Mouse (Mus musculus) liver, embryonic 11.5 days (tissue): Measurements from ENCODE around the gene Dlg2. TPM values are rescaled to one million over a fixed set of nuclear protein-coding genes. Genes with fewer than 3 reads are reported as not detected.

ENCODE experiments used
- ATAC-seq: fragments of 200-750 bp; cut with Nextera tagmentation; replicated peaks from 2 replicates; pipeline ENCODE4 v1.8.0; 2017; ENCODE audit warnings: moderate number of reproducible peaks, mild to moderate bottlenecking, moderate TSS enrichment, moderate library complexity; ENCODE audit not compliant: low FRiP score
- DNase-seq: peaks from one replicate; pipeline ENCODE4 v3.0.0-alpha.2; 2017; ENCODE audit warnings: low spot score
- H3K27ac ChIP-seq: fragments of 300-500 bp; sonication (generic); 2 replicates; pipeline ENCODE4 v1.5.1; 2014; ENCODE audit warnings: mild to moderate bottlenecking, low read depth, low read length, control low read depth
- H3K27me3 ChIP-seq: fragments of 300-500 bp; sonication (generic); replicated peaks from 2 replicates; pipeline ENCODE4 v1.6.1; 2014; ENCODE audit warnings: low read length, mixed read lengths; ENCODE audit not compliant: control insufficient read depth, insufficient read depth
- H3K36me3 ChIP-seq: fragments of 300-500 bp; sonication (generic); 2 replicates; pipeline ENCODE4 v1.6.1; 2014; ENCODE audit warnings: mild to moderate bottlenecking, low read length, moderate library complexity, mixed read lengths; ENCODE audit not compliant: control insufficient read depth, insufficient read depth
- H3K4me1 ChIP-seq: fragments of 300-500 bp; sonication (generic); replicated peaks from 2 replicates; pipeline ENCODE4 v1.6.1; 2014; ENCODE audit warnings: low read length, mixed read lengths; ENCODE audit not compliant: control insufficient read depth, insufficient read depth
- H3K4me2 ChIP-seq: fragments of 300-500 bp; sonication (generic); 2 replicates; pipeline ENCODE4 v1.6.1; 2014; ENCODE audit warnings: mild to moderate bottlenecking, control low read depth, moderate library complexity
- H3K4me3 ChIP-seq: fragments of 300-500 bp; sonication (generic); 2 replicates; pipeline ENCODE4 v1.5.1; 2014; ENCODE audit warnings: low read depth, low read length, control low read depth
- H3K9ac ChIP-seq: fragments of 300-500 bp; sonication (generic); 2 replicates; pipeline ENCODE4 v1.6.1; 2014; ENCODE audit warnings: low read depth, low read length, control low read depth
- H3K9me3 ChIP-seq: fragments of 300-500 bp; sonication (generic); 2 replicates; pipeline ENCODE4 v1.6.1; 2016; ENCODE audit warnings: low read length, inconsistent platforms, mixed read lengths; ENCODE audit not compliant: control insufficient read depth
- WGBS: fragments of 180-500 bp; shearing (Covaris S2); extraction: QIAGEN DNeasy Blood & Tissue Kit; methylation state at CpG from one replicate; pipeline ENCODE4 v1.1.7; 2014; 5-methylcytosine and 5-hydroxymethylcytosine counted together
- polyA plus RNA-seq: library from polyadenylated mRNA; unstranded; fragments of >200 nt; fragmentation: Nextera tagmentation; extraction: Ambion mirVana; gene quantifications from 2 replicates; pipeline ENCODE4 v1.2.1, GENCODE M21; 2014

Gene Dlg2
- polyA plus RNA-seq, 1 experiment from 2014 or later = 0.96 TPM

DNA sequence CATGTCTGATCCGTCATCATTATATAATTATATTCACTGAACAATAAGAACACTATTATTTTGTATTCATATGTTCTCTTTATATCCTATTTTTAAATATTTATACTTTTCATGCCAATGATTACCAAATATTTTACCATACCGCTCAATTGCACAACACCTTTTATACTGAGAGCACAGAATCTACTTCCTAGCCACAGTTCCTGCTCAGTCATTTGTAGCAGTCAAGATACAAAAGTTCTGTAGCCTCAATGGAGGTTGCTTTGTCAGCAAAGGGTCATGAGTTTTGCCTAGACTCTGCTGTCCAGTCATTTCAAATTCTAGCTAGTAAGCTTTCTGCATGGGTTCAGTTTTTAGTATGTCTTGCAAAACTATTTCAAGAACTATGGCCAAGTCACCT, 6.1 kb downstream of the Dlg2 start:
- Histone ChIP-seq H3K4me1 (no peaks in the 10 kb centered on the region), H3K4me2 (no peak overlapping the region), H3K9me3 (no peaks in the 10 kb centered on the region), H3K27ac (no peak overlapping the region), H3K9ac (no peak overlapping the region), H3K36me3 (no peaks in the 10 kb centered on the region), H3K27me3 (no peaks in the 10 kb centered on the region), H3K4me3 (no peak overlapping the region)
- ATAC-seq = no peak
- DNase-seq = no peak
- 89% methylated on average over 2 of the region's 2 CpGs for WGBS

- no peak for DNase-seq
- ATAC-seq = no peak
- no peak overlapping the region for H3K27ac ChIP-seq
- H3K4me1 ChIP-seq = no peaks in the 10 kb centered on the region
- H3K4me2 ChIP-seq = no peak overlapping the region
- H3K4me3 ChIP-seq = no peak overlapping the region
- 70% methylated on average over 3 of the region's 3 CpGs for WGBS
- no peaks in the 10 kb centered on the region for H3K27me3 ChIP-seq
- H3K36me3 ChIP-seq = no peaks in the 10 kb centered on the region
- no peaks in the 10 kb centered on the region for H3K9me3 ChIP-seq
- no peak overlapping the region for H3K9ac ChIP-seq
Observed at GRCm38 (mm10) chr7:90508124-90508523, 31.7 kb downstream of the Dlg2 start.

DNA sequence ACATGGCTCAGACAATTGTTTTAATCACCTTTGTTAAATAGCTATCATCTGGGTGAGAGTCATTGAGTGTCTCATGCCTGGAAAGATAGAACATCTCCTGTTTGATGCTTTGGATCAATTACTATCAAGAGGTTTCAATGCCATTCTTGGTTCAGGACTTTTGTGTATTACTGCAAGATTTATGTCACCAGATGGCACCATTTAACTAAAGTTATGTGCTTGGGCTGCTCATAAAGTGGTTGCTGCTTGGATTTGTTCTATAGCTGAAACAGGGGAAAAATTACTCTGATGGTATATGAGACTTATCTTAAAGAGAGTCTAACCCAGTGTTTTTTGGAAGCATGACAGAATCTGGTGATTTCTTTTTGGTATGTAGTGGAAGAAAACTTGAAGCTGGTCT, 35.8 kb downstream of the Dlg2 start:
- Histone ChIP-seq H3K9me3 (no peaks in the 10 kb centered on the region), H3K4me2 (no peak overlapping the region), H3K9ac (no peak overlapping the region), H3K4me3 (no peak overlapping the region), H3K36me3 (no peaks in the 10 kb centered on the region), H3K27me3 (no peaks in the 10 kb centered on the region), H3K27ac (no peak overlapping the region), H3K4me1 (no peaks in the 10 kb centered on the region)
- no peak for DNase-seq
- no peak for ATAC-seq

- no peak for ATAC-seq
- WGBS = 62% methylated on average over 9 of the region's 9 CpGs
- H3K4me3 ChIP-seq = no peak overlapping the region
- H3K9ac ChIP-seq = no peak overlapping the region
- H3K4me1 ChIP-seq = no peaks in the 10 kb centered on the region
- no peak overlapping the region for H3K4me2 ChIP-seq
- H3K27me3 ChIP-seq = no peaks in the 10 kb centered on the region
- no peak for DNase-seq
- H3K27ac ChIP-seq = no peak overlapping the region
- H3K9me3 ChIP-seq = no peaks in the 10 kb centered on the region
- H3K36me3 ChIP-seq = no peaks in the 10 kb centered on the region
Observed at GRCm38 (mm10) chr7:90539481-90540402, 63.3 kb downstream of the Dlg2 start.

- no peak overlapping the region for H3K4me3 ChIP-seq
- H3K4me2 ChIP-seq = no peak overlapping the region
- no peaks in the 10 kb centered on the region for H3K36me3 ChIP-seq
- H3K4me1 ChIP-seq = no peaks in the 10 kb centered on the region
- no peaks in the 10 kb centered on the region for H3K9me3 ChIP-seq
- no peak overlapping the region for H3K9ac ChIP-seq
- ATAC-seq (no peak), DNase-seq (no peak)
- WGBS = 82% methylated on average over 2 of the region's 2 CpGs
- no peak overlapping the region for H3K27ac ChIP-seq
- H3K27me3 ChIP-seq = no peaks in the 10 kb centered on the region
Observed at GRCm38 (mm10) chr7:90540811-90541323, 64.4 kb downstream of the Dlg2 start.

DNA sequence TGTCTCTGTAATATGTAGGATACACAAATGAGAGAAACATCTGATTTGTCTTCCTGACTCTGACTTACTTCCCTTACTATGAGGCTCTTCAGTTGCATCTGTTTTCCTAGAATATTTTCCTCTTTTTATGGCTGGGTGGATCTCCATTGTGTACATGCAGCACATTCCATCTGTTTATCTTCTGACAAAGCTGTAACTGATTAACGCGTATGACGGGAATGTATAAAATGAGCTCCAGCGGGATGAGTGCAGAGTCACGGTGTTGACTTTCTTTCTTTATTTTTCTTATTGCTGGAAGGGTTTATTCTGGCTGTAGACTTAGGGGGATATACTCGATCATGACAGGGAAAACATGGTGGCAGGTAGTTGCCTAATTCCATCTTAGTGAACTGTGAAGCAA, 76.9 kb downstream of the Dlg2 start:
- Histone ChIP-seq H3K9me3 (no peaks in the 10 kb centered on the region), H3K27ac (no peak overlapping the region), H3K9ac (no peak overlapping the region), H3K4me2 (no peak overlapping the region), H3K4me3 (no peak overlapping the region), H3K4me1 (no peaks in the 10 kb centered on the region), H3K27me3 (no peaks in the 10 kb centered on the region), H3K36me3 (no peaks in the 10 kb centered on the region)
- ATAC-seq (no peak), DNase-seq (no peak)
- 79% methylated on average over 6 of the region's 6 CpGs for WGBS

- 85% methylated on average over 2 of the region's 2 CpGs for WGBS
- H3K4me2 ChIP-seq = no peak overlapping the region
- H3K4me3 ChIP-seq = no peak overlapping the region
- no peaks in the 10 kb centered on the region for H3K9me3 ChIP-seq
- no peak for ATAC-seq
- H3K36me3 ChIP-seq = no peaks in the 10 kb centered on the region
- H3K9ac ChIP-seq = no peak overlapping the region
- DNase-seq = no peak
- H3K4me1 ChIP-seq = no peaks in the 10 kb centered on the region
- no peaks in the 10 kb centered on the region for H3K27me3 ChIP-seq
- H3K27ac ChIP-seq = no peak overlapping the region
Observed at GRCm38 (mm10) chr7:90554421-90554820, 77.9 kb downstream of the Dlg2 start.

- no peak overlapping the region for H3K27ac ChIP-seq
- H3K4me2 ChIP-seq = no peak overlapping the region
- no peaks in the 10 kb centered on the region for H3K27me3 ChIP-seq
- ATAC-seq = no peak
- no peaks in the 10 kb centered on the region for H3K4me1 ChIP-seq
- H3K4me3 ChIP-seq = no peak overlapping the region
- no peaks in the 10 kb centered on the region for H3K36me3 ChIP-seq
- no peak overlapping the region for H3K9ac ChIP-seq
- H3K9me3 ChIP-seq = no peaks in the 10 kb centered on the region
- 49% methylated on average over 7 of the region's 7 CpGs for WGBS
- no peak for DNase-seq
Observed at GRCm38 (mm10) chr7:90569130-90569529, 92.7 kb downstream of the Dlg2 start.

DNA sequence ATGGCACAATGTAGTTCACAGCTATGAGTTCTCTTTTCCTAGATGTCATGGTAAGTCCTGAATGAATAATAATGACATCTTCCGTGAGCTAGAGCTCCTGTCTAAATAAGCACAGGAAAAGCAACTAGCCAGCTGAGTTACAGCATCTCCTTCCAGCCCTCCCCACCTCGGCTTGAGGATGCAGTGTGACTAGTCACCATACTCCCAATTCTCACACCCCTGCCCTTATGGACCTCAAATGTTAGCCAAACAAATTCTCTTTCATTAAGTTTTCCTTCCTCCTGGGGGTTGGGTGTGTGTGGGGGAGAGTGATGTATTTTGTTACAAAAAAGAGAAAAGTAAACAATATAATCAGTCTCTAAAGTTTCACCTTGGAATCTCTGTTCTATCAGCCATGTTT, 111.3 kb downstream of the Dlg2 start:
- 55% methylated on average over 2 of the region's 2 CpGs for WGBS
- H3K4me3 ChIP-seq = no peak overlapping the region
- no peaks in the 10 kb centered on the region for H3K27me3 ChIP-seq
- no peak overlapping the region for H3K4me2 ChIP-seq
- no peaks in the 10 kb centered on the region for H3K9me3 ChIP-seq
- DNase-seq (no peak), ATAC-seq (no peak)
- no peak overlapping the region for H3K27ac ChIP-seq
- H3K9ac ChIP-seq = no peak overlapping the region
- H3K4me1 ChIP-seq = no peaks in the 10 kb centered on the region
- no peaks in the 10 kb centered on the region for H3K36me3 ChIP-seq
